Mouse (Mus musculus): ENCODE measurements at regions not wholly inside any gene's neighbourhood (a gene's known extent, or its start where the extent isn't known, plus 50 kb on each side); places are given as distances from the start of the nearest gene placed in this dataset.

GRCm38 (mm10) chr5:118879808-118880478 lies 319.5 kb downstream of the Med13l start:
- DNase-seq (ENCODE audit: low read depth, low spot score): no peak

- DNase-seq (ENCODE audit: low read depth, low spot score): no peak
Observed at GRCm38 (mm10) chr5:118880546-118880945, 320.1 kb downstream of the Med13l start.

- no peak for DNase-seq (ENCODE audit: low read depth, low spot score)
Observed at GRCm38 (mm10) chr5:118881886-118882285, 321.4 kb downstream of the Med13l start.

- no peak for DNase-seq (ENCODE audit: low read depth, low spot score)
Observed at GRCm38 (mm10) chr5:118888131-118888530, 327.7 kb downstream of the Med13l start.

GRCm38 (mm10) chr5:118891131-118891530 lies 330.7 kb downstream of the Med13l start:
- no peak for DNase-seq (ENCODE audit: low read depth, low spot score)

- no peak for DNase-seq (ENCODE audit: low read depth, low spot score)
Observed at GRCm38 (mm10) chr5:118908224-118908623, 347.7 kb downstream of the Med13l start.

GRCm38 (mm10) chr5:118909756-118910155 lies 349.3 kb downstream of the Med13l start:
- DNase-seq (ENCODE audit: low read depth, low spot score): no peak

- no peak for DNase-seq (ENCODE audit: low read depth, low spot score)
Observed at GRCm38 (mm10) chr5:118914191-118914750, 353.8 kb downstream of the Med13l start.

GRCm38 (mm10) chr5:118923357-118923756 lies 362.9 kb downstream of the Med13l start:
- no peak for DNase-seq (ENCODE audit: low read depth, low spot score)

- no peak for DNase-seq (ENCODE audit: low read depth, low spot score)
Observed at GRCm38 (mm10) chr5:118929037-118929436, 368.6 kb downstream of the Med13l start.

GRCm38 (mm10) chr5:118929990-118930501 lies 369.6 kb downstream of the Med13l start:
- DNase-seq (ENCODE audit: low read depth, low spot score): no peak

- no peak for DNase-seq (ENCODE audit: low read depth, low spot score)
Observed at GRCm38 (mm10) chr5:118939336-118940039, 379.0 kb downstream of the Med13l start.

- DNase-seq (ENCODE audit: low read depth, low spot score): no peak
Observed at GRCm38 (mm10) chr5:118944256-118944655, 383.8 kb downstream of the Med13l start.

GRCm38 (mm10) chr5:118946090-118946489 lies 385.6 kb downstream of the Med13l start:
- no peak for DNase-seq (ENCODE audit: low read depth, low spot score)

GRCm38 (mm10) chr5:118946994-118947393 lies 386.5 kb downstream of the Med13l start:
- DNase-seq (ENCODE audit: low read depth, low spot score): no peak

GRCm38 (mm10) chr5:118948119-118948786 lies 387.8 kb downstream of the Med13l start:
- DNase-seq (ENCODE audit: low read depth, low spot score): no peak

- no peak for DNase-seq (ENCODE audit: low read depth, low spot score)
Observed at GRCm38 (mm10) chr5:118951067-118951466, 390.6 kb downstream of the Med13l start.

- DNase-seq (ENCODE audit: low read depth, low spot score): no peak
Observed at GRCm38 (mm10) chr5:118960521-118961001, 400.1 kb downstream of the Med13l start.

- no peak for DNase-seq (ENCODE audit: low read depth, low spot score)
Observed at GRCm38 (mm10) chr5:118961091-118961490, 400.6 kb downstream of the Med13l start.

GRCm38 (mm10) chr5:118962152-118962551 lies 401.7 kb downstream of the Med13l start:
- no peak for DNase-seq (ENCODE audit: low read depth, low spot score)

GRCm38 (mm10) chr5:118963001-118963400 lies 402.5 kb downstream of the Med13l start:
- DNase-seq (ENCODE audit: low read depth, low spot score): no peak

GRCm38 (mm10) chr5:118966901-118967300 lies 406.4 kb downstream of the Med13l start:
- no peak for DNase-seq (ENCODE audit: low read depth, low spot score)

Measured in WW6 (cell line).